Mouse (Mus musculus): ENCODE data around the gene Hmgcs1. TPM values are rescaled to one million over a fixed set of nuclear protein-coding genes. Genes with fewer than 3 reads are reported as not detected.
"Not testable (repeated sequence)": the region's sequence is repeated elsewhere in the genome, so short reads cannot be mapped to it uniquely, and the experiment has no call there.

The Hmgcs1 gene
- total RNA-seq (2015; ENCODE audit: low replicate concordance) (5.9 and 6.1 TPM in 2 replicates), total RNA-seq (2017; ENCODE audit: low replicate concordance) (7.0 and 9.0 TPM in 2 replicates)

DNA sequence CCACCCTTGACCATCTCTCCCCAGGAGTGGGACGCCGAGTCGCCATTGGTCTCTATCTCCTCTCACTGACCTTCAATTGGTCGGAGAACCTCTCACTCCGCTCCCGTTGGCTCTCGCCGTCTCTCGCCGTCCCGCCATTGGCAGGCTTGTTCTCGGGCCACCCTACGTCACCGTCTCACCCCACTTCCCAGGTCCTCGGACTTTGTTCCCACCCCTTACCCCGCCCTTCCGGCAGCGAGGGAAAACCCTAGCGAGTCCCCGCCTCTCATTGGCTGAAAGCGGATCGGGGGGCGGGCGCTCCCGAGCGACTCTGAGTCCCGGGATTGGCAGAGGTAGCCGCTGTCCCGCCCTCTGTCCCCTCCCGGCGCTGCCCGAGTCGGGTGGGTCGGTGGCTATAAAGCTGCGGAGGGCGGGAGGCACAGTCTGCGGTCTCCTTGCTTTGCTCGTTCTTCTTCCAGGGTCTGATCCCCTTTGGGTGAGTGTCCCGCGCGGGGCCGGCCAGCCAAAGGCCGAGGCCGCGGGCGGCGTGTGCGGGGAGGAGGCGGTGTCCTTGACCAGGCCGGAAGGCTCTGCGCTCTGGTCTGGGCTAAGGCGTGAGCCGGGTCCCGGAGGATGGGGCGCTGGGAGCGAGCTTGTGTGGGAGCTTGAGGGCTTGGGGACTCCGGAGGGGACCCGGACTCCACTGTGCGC, at the start of gene Hmgcs1:
TSS of gene Hmgcs1 (plus strand) at position 341 of the 690 bp plus-strand sequence.
- ATAC-seq (replicated peaks; ENCODE audit: low FRiP score, poor library complexity, severe bottlenecking): peak; percentile 99

DNA sequence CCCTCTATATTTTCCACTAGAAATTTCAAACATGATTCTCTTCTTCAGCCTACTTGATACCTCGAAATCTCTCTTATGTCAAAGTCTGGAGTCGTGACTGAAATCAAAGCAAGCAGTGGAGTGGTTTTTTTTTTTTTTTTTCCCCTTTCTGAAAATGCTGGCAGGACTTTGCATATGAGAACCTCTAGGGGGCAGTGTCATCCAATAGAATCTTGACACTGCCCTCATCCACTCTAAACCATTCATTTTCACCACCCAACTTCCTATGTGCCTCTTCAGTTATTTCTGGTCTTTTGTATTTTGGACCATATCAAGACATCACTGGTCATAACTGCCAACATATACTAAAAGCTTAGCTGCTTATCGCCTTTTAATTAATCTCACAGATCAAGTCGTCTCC, 49.7 kb upstream of the Hmgcs1 start:
- no peak for ATAC-seq (replicated peaks; ENCODE audit: low FRiP score, poor library complexity, severe bottlenecking)

DNA sequence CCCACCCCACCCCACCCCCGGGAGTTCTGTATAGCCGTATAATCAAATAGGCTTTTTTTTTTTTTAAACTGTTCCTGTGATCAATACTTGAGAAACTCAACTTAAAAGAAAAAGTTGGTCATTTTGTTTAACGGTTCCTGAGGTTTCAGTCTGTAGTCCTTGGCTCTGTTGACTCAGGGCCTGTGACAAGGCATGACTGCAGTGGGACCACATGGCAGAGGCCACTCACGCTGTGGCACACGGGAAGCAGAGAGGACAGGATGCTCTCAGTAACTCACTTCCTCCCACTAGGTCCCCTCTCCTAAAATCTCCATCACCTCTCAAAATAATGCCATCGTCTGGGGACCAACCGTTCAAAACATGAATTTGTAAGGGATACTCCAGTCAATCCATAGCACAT, 49.0 kb upstream of the Hmgcs1 start:
- ATAC-seq (replicated peaks; ENCODE audit: low FRiP score, poor library complexity, severe bottlenecking): no peak

DNA sequence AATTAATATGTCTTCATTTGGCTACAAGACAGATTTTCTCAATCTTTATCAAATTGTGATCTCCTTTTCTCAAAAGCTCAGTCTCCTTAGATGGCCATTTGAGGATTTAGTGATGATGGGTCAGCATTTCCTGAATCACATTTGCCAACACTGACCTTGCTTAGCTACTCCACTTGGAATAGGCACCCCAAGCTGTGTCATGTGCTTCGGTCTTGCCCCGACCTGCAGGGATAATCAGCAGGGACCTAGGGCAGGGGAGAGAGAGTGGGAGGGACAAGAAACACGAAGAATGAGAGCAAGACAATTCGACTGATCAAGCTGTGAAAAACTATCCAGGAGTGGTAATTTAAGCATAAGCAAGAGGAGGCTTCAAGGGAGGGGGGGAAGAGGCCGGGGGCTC, 45.4 kb upstream of the Hmgcs1 start:
- no peak for ATAC-seq (replicated peaks; ENCODE audit: low FRiP score, poor library complexity, severe bottlenecking)

DNA sequence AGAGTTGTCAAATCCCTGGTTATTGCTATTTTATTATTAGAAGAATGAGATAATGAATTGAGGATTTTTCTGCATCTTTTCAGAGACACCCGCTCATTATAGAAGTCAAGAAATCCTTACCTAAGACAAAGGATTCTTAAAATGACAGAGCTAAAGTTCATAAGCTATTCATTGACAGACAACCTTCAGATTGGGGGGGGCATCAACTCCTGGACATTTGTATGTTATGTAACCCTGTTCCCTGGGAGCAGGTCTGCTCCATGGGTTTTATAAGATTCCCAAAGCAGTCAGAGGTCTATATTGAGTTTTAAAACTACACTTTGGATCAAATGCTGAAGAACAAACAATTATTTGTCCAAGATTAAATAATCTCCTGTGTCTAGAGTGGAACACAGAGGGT, 43.7 kb upstream of the Hmgcs1 start:
- ATAC-seq (replicated peaks; ENCODE audit: low FRiP score, poor library complexity, severe bottlenecking): no peak

DNA sequence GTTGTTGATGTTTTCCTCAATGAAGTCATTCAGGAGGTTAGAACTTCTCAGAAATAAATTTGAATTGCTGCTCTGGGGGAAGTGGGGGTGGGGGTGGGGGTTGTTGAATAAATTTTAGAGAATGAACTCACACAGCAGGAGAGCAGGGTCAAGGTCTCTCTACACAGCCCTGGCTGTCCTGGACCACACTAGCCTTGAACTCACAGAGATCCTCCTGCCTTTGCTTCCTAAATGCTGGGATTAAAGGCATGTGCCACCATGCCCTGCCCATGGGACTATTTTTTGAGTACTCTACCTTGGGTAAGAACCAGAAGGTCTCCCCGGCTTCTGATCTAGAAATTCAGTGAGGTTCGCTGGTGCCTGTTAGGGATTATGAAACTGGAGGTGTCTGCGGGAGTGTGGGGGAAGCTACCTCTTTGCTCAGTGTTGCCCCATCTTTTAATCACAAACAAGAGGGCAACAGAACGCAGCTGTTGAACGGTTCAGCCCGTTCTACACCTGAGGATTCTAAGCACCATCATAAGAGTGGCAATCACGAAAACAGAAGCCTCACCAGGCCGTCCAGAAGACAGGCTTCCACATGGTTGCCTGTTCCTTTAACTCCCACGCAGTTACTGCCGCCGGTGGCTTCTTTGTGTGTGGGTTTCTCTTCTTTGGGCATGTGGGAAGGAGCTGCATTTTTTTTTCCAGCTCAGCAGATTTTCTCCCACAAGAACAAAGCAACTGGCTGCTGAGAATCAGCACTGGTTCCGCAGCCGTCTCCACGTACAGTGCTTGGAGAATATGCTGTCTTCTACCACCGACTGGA, 41.1 kb upstream of the Hmgcs1 start:
- ATAC-seq (replicated peaks; ENCODE audit: low FRiP score, poor library complexity, severe bottlenecking): no peak

DNA sequence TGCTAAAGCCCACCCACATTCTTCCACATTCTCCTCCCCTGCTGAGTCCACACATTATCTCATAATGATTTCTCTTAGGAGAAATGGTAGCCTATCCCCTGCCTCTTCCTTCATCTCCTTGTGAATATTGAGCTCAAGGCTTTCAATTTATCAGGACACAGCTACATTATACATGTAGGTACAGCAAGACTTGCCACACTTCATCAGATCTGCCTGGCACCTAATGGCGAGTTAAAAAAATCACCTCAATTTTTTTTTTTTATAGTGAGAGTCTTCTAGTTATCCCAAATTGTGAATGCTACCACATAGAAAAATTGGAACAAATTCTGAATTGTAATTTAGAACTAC, 40.5 kb upstream of the Hmgcs1 start:
- no peak for ATAC-seq (replicated peaks; ENCODE audit: low FRiP score, poor library complexity, severe bottlenecking)

DNA sequence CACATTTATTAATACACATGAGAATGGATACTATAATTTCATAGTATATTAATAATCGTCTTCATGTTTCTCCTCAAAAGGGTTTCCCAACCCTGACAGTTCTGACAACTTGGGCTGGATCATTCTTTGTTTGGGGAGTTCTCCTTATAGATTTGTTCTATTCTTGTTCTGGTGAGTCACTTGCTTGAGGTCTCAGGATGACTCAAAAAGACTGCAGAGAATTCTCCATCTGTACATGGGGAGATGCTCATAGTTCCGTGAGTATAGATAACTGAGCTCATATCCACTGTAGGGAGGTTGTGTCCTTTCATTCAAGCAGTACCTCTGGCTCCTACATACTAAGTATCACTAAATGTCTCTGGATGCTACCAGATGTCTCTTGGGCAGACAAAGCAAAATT, 35.4 kb upstream of the Hmgcs1 start:
- no peak for ATAC-seq (replicated peaks; ENCODE audit: low FRiP score, poor library complexity, severe bottlenecking)

DNA sequence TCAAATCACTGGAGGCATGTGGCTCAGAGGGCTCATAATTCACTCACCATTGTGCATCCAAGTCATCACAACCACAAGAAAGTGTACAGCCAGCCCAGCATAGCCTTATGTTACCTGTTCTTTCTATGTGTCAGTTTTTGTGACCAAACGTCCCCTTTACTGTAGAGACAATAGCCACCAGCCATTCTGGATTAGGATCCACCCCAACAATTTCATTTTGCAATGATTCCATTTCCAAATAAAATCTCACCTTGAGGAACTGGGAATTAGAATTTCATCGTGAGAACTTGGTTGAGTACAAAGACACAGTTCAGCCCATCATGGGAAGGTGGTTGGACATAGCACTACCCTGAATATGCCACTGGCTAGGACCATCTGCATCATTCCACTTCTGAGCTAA, 33.9 kb upstream of the Hmgcs1 start:
- ATAC-seq (replicated peaks; ENCODE audit: low FRiP score, poor library complexity, severe bottlenecking): no peak

DNA sequence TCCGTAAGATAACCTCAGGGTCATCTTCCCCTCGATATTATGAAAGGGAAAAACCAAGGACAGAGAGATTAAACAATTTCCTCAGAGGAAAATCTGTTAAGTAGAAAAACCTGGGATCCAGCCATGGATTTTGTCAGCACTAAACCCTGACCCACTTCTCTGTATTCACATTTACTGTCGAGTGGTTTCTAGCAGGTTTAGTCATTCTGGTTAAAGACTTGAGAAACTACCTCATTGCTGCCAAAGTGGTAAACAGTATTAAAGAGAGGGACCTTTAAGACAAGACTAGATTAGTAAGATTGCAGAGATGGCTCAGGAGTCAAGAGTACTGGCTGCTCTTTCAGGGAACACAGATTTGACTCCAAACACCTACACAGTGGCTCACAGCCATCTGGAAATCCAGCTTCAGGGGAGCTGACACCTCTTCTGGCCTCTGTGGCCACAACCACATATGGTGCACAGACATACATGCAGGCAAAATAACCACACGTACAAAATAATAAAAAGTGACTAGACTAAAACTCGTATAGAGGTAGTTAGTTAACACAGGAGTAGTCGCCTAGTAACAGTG, 33.2 kb upstream of the Hmgcs1 start:
- ATAC-seq (replicated peaks; ENCODE audit: low FRiP score, poor library complexity, severe bottlenecking): no peak

DNA sequence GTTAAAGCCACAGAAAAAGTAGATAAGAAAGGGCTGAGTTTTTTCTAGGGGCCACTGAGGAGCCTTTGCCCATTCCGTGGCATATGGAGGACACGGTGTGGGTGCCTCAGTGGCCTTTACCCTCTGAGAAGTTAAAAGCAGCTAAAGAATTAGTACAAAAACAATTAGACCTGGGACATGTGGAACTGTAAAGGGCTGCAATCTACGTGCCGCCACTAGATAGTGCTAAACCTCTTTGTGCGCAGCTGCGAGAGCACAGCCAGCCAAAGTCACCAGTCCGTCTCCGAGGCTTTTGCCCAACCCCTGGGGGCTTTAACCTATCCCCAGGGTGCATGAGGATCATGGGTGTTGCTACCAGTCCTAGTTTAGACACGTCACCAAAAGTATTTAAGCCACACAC, 28.8 kb upstream of the Hmgcs1 start:
- ATAC-seq (replicated peaks; ENCODE audit: low FRiP score, poor library complexity, severe bottlenecking): not testable (repeated sequence)

DNA sequence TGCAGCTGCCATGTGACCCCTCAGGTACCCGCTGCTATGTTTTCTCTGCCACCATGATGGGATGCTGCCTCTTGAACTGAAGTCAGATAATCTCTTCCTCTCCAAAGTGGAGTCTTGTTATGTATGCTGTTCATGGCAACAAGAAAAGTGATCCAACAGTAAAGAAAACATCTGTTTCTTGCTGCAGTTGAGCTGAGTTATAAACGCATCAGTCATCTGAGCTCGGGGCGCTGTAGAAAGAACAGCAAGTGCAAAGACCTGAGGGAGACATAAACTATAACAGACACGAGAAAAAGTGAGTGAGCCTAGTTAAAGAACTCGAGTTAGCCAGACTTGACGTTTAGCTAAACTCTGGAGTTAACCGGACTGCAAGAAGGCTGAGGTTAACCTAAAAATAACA, 11.4 kb upstream of the Hmgcs1 start:
- no peak for ATAC-seq (replicated peaks; ENCODE audit: low FRiP score, poor library complexity, severe bottlenecking)

DNA sequence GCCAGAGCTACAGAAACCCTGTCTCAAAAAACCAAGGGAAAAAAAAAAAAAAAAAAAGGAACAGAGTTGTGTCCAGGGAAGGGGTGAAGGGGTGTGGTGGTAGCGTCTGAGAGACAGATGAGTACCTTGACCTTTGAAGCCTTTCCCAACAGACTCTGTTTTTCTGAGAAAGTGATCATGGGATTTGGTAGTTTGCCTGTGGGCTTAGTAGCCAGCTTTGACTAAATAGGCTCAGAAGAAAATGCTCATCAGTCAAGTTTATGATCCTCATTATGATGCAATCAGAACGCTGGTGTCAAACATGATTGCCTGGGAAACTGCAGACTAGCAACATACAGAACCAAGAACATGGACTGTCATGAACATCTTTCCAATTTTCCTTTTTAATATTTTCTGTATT, 10.5 kb upstream of the Hmgcs1 start:
- ATAC-seq (replicated peaks; ENCODE audit: low FRiP score, poor library complexity, severe bottlenecking): no peak

DNA sequence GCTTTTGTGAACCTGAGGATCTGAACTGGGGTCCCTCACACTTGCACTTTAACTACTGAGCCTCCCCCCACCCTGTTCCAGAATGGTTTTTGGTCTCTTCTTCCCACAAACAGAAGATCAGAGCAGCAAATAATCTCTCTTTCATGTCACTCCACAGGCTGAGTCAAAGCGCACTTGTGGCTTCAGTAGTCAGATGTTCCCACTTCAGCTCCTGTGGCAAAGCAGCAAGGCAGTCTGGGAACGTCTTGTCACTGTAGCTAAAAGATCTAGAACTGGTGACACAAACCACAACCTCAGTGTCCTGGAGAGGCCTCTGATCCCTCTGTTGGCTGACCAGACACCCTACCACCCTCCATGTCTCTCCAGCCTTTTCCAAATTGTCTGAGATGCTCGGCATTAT, 9.0 kb upstream of the Hmgcs1 start:
- no peak for ATAC-seq (replicated peaks; ENCODE audit: low FRiP score, poor library complexity, severe bottlenecking)

DNA sequence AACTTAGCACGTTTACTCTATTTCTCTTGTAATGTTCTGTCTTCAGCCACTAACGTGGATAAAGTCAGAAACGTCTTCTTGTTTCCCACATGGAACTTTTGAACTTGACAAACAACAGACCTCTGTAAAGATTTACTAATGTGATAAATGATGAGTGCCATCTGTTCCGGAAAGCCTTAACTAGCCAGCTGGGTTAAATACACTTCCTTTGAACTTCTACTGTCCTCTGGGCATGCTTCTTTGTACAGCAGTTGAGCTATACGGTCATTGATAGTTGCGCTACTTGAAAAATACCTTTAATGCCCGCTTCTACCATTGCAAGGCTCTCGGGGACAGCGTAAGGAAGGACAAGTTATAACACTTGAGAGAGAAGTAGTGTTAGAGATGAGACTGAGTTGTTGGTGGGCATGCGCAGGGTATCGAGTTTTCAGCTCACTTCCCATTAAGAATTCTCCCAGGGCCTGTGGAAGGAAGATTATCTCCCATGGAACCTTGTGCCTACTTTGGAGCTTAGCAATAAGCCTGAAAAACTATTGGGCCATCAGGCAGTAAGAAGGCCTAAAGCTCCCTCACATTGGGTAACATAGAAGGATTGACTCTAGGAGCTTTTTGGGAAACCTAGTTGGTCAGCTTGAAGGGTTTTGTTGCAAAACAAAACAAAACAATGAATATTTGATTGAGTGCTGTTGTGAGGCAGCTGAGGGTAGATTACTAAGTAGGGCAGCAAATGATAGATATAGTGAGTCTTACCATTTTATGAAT, 5.6 kb upstream of the Hmgcs1 start:
- no peak for ATAC-seq (replicated peaks; ENCODE audit: low FRiP score, poor library complexity, severe bottlenecking)

DNA sequence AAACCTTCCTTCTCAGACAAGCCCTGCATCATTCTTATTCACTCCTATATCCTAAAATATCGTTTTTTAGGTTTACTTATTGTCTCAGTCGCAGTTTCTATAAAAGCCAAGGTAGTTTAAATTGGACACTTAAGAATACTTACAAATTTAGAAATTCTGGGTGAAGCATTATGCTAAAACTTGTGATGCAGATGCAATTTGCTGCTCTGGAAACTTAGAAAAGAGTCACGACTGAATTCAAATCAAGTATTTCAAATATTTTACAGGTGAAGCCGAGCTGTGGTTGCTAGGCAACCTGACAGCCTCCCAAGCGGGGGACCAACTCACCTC, 505 bp upstream of the Hmgcs1 start:
- no peak for ATAC-seq (replicated peaks; ENCODE audit: low FRiP score, poor library complexity, severe bottlenecking)

DNA sequence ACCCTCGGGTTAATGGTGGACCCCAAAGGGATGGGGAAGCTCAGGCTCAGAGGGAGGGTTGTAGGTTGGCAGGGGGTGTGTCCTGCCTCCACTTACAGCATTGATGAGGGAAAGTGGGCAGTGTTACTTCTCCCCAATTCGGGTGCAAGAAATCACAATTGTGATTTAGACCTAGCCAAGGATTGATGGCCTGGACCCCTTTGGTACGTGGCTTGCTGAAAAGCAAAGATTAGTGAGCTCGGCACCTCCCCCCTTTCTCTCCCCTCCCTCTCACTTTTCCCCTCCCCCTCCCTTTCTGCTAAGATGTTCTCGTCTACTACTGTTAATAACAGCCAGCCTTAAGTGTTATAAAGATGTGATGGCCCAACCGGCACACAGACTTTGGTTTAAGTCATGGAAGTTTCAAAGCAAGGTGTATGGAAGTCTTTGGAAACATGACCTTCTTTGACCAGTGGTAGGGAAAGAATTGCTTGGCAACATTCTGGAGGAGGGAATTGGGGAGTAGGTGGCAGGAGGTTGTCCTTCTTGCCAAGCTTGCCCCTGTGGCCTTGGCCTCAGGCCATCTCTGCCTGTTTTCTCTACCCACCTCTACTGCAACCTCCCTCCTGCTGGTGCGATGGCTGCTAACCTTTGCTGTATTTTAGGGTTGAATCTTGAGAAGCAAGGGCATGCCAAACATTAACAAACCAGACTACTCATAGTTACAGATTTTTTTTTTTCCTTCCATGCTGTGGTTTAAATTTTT, 869 bp downstream of the Hmgcs1 start:
- ATAC-seq (replicated peaks; ENCODE audit: low FRiP score, poor library complexity, severe bottlenecking): no peak

DNA sequence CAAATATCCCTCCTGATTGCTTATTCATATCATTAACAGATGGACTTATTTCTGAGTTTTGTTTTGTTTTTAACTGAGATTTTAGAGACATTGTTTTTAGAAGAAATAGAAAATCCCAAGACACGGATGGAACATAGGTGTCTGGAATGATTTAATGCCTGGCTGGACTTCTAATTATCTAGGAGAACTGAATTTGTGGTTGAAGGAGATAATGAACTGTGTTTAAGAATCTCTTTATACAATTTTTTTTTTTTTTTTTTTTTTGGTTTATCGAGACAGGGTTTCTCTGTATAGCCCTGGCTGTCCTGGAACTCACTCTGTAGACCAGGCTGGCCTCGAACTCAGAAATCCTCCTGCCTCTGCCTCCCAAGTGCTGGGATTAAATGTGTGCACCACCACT, 1.8 kb downstream of the Hmgcs1 start:
- not testable (repeated sequence) for ATAC-seq (replicated peaks; ENCODE audit: low FRiP score, poor library complexity, severe bottlenecking)

DNA sequence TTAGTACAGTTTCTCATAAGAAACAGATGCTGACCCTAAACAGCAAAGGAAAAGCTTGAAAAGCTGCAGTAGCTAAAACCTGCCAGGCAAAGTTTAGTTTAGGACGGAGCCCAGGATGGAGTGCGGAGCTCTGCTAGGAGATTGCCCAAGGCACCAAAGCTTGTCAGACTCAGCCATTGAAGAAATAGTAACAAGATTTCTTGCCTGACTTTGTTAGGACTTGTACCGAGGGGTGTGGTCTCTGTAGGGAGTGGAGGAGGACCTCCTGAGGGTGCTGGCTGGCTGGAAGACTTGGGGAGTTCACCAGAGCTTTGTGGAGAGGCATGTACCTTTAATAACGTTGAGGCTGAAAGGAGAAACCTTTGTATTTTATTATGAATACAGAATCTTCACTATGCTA, 5.5 kb downstream of the Hmgcs1 start:
- no peak for ATAC-seq (replicated peaks; ENCODE audit: low FRiP score, poor library complexity, severe bottlenecking)

DNA sequence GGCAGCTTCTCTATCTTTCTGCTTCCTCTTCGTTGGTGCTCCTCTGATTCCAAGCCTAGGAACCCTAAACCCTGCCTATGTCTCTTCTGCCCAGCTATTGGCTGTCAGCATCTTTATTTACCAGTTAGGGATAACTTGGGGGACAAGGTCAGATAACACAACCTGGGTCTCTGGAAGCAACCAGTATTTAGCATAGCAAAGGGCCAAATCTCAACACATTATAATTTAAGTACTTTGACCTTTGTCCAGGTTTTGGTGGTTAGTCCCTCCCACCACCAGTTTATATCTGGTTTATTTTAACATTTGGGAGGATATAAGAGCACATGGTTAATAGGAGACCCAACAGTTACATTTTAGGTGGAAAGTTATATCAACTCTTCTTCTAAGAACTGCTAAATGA, 6.3 kb downstream of the Hmgcs1 start:
- ATAC-seq (replicated peaks; ENCODE audit: low FRiP score, poor library complexity, severe bottlenecking): no peak

Data from erythroid progenitor cell, adult 5-6 weeks (primary cell).